Mouse (Mus musculus): Measurements from ENCODE around the gene Zfp78. TPM values are rescaled to one million over a fixed set of nuclear protein-coding genes. Genes with fewer than 3 reads are reported as not detected.

Zfp78 gene
- polyA plus RNA-seq, 1 experiment from 2014 or later: 1.4 TPM

DNA sequence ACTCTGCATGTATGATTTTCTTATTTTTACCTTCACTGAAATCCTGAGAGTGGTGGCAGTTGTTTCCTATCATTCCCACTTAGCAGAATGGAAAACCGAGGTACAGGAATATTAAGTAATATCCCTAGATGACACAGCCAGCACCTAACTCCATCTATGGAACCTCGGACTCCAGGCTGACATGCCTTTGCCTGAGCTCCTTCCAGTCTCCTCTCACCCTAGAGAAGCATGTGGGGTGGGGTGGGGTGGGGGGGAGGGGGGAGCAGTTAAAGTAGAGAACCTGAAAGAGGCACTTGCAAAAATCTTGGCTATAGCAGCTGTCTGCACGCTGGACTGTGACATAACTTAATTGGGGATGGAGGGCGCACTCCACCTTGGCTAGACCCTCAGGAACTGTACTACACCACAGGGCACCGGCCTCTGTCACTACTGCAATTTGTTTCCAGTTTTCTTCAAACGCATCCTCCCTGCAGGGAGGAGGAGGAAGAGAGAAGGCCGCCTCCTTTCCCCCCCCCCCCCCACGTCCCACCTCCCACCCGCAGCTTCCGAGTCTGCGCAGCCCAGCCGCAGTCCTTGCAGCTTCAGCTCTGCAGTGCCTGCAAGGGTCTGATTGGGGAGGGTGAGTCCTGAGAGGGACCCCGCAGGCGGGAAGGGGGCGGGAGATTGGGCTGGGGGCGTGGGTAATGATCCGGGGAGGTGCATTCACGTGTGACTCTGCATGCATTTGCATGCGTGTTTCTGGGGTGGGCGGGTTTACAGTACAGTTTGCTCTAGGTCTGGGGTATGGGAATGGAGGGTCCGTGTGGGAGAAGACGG is 51.8 kb downstream of the Zfp78 start:
- Histone ChIP-seq H3K9ac (ENCODE audit: low read depth, low read length) (no peak overlapping the region), H3K4me2 (ENCODE audit: low read length) (no peak overlapping the region), H3K36me3 (ENCODE audit: insufficient read depth, low read length) (no peaks in the 10 kb centered on the region), H3K4me1 (replicated peaks; ENCODE audit: insufficient read depth, low read length) (no peaks in the 10 kb centered on the region), H3K4me3 (replicated peaks; ENCODE audit: low read depth, low read length) (no peak overlapping the region), H3K27ac (no peak overlapping the region), H3K27me3 (ENCODE audit: insufficient read depth, low read length) (no peaks in the 10 kb centered on the region), H3K9me3 (replicated peaks; ENCODE audit: low read length) (no peaks in the 10 kb centered on the region)
- WGBS: 5% methylated on average over 21 of the region's 22 CpGs
- DNase-seq (ENCODE audit: low spot score): no peak
- no peak for ATAC-seq (replicated peaks; ENCODE audit: low FRiP score, low read depth)
- no peak for TF ChIP-seq CTCF (IDR thresholded peaks at IDR 0.05; ENCODE audit: low read depth)

DNA sequence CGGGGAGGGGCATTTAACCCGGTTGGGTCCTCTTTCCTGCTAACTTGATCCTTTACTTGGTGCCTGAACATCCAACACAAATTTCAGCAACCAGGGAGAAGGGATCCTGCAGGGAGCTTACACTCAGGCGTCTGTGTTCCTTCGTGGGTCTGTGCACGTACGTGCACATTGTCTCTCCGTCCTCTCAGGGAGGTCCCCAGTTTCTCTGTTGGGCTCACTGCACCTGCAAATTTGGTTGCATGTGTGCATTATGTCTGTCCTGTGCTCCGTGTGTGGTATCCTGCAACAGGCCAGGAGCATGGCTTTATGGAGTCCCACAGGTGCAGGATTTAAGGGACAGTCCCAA is 52.3 kb downstream of the Zfp78 start:
- Histone ChIP-seq H3K27ac (no peak overlapping the region), H3K9ac (ENCODE audit: low read depth, low read length) (no peak overlapping the region), H3K4me2 (ENCODE audit: low read length) (no peak overlapping the region), H3K9me3 (replicated peaks; ENCODE audit: low read length) (no peaks in the 10 kb centered on the region), H3K27me3 (ENCODE audit: insufficient read depth, low read length) (no peaks in the 10 kb centered on the region), H3K4me3 (replicated peaks; ENCODE audit: low read depth, low read length) (no peak overlapping the region), H3K36me3 (ENCODE audit: insufficient read depth, low read length) (no peaks in the 10 kb centered on the region), H3K4me1 (replicated peaks; ENCODE audit: insufficient read depth, low read length) (no peaks in the 10 kb centered on the region)
- 14% methylated on average over 8 of the region's 8 CpGs for WGBS
- TF ChIP-seq CTCF (IDR thresholded peaks at IDR 0.05; ENCODE audit: low read depth): no peak
- ATAC-seq (replicated peaks; ENCODE audit: low FRiP score, low read depth) (no peak), DNase-seq (ENCODE audit: low spot score) (no peak)

DNA sequence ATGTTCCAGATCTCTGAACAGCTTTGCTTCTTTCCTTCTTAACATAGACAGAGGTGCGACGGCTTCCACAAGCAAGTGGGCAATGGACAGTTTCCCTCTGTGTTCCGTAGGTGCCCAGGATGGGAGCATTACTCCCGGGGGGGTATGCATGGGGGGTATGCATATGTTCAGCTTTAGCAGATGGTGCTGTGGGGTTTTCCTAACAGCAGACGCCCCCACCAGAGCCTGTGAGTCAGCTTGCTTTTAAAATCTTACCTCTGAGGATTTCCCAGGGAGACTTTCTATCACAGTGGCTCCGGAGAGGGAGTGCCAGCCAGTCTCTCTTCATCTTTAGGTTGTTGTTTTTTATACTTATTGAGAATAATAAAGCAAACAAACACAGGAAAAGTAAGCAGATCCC is 56.8 kb downstream of the Zfp78 start:
- ATAC-seq (replicated peaks; ENCODE audit: low FRiP score, low read depth) (no peak), DNase-seq (ENCODE audit: low spot score) (no peak)
- no peaks in the 10 kb centered on the region for H3K4me1 ChIP-seq (replicated peaks; ENCODE audit: insufficient read depth, low read length)
- no peaks in the 10 kb centered on the region for H3K9me3 ChIP-seq (replicated peaks; ENCODE audit: low read length)
- no peaks in the 10 kb centered on the region for H3K36me3 ChIP-seq (ENCODE audit: insufficient read depth, low read length)
- WGBS: 78% methylated on average over 6 of the region's 6 CpGs
- no peak overlapping the region for H3K4me2 ChIP-seq (ENCODE audit: low read length)
- H3K27ac ChIP-seq: no peak overlapping the region
- H3K9ac ChIP-seq (ENCODE audit: low read depth, low read length): no peak overlapping the region
- no peak for TF ChIP-seq CTCF (IDR thresholded peaks at IDR 0.05; ENCODE audit: low read depth)
- H3K27me3 ChIP-seq (ENCODE audit: insufficient read depth, low read length): no peaks in the 10 kb centered on the region
- no peak overlapping the region for H3K4me3 ChIP-seq (replicated peaks; ENCODE audit: low read depth, low read length)

DNA sequence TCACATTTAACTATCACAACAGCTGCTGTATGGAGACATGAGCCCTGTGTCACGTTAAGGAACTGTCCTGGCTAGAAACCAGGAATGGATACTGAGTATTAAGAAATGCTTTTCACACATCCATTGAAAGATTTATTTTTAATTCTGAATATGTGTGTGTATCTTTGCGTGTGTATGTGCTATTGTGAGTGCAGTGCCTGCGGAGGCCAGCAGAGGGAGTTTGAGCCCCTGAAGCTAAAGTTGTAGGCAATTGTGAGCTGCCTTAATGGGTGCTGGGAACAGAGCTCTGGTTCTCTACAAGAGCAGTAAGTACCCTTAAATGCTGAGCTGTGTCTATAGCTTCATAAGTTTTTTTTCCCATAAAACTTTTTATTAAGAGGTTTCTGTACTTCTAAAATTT is 66.3 kb downstream of the Zfp78 start:
- DNase-seq (ENCODE audit: low spot score) (no peak), ATAC-seq (replicated peaks; ENCODE audit: low FRiP score, low read depth) (no peak)
- WGBS: 90% methylated on average over 3 of the region's 3 CpGs
- H3K4me3 ChIP-seq (replicated peaks; ENCODE audit: low read depth, low read length): no peak overlapping the region
- no peak overlapping the region for H3K4me2 ChIP-seq (ENCODE audit: low read length)
- H3K27me3 ChIP-seq (ENCODE audit: insufficient read depth, low read length): no peaks in the 10 kb centered on the region
- no peaks in the 10 kb centered on the region for H3K36me3 ChIP-seq (ENCODE audit: insufficient read depth, low read length)
- H3K27ac ChIP-seq: no peak overlapping the region
- peak; percentile 19; the same call in 1 of the 2 replicates for TF ChIP-seq CTCF (IDR thresholded peaks at IDR 0.05; ENCODE audit: low read depth)
- H3K4me1 ChIP-seq (replicated peaks; ENCODE audit: insufficient read depth, low read length): no peaks in the 10 kb centered on the region
- H3K9ac ChIP-seq (ENCODE audit: low read depth, low read length): no peak overlapping the region
- H3K9me3 ChIP-seq (replicated peaks; ENCODE audit: low read length): no peaks in the 10 kb centered on the region

DNA sequence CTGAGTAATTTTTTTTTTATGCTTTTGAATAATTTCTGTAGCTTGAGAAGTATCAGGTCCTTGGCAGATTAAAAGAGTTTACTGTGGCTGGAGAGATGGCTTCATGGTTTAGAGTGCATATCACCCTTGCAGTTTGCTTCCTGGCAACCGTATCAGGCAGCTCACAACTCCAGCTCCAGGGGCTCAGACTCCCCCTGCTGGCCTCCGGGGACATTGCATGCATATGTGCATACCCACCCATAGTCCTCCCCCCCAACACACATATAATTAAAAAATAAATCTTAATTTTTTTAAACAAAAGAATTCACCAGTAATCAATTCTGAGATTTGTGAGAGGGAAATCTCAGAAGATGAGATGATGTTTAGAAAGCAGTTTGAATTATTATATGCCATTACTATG is 67.3 kb downstream of the Zfp78 start:
- WGBS: 49% methylated on average over 2 of the region's 2 CpGs

More for the DNA sequence above, 67.3 kb downstream of the Zfp78 start:
- Histone ChIP-seq H3K4me2 (ENCODE audit: low read length) (no peak overlapping the region), H3K4me3 (replicated peaks; ENCODE audit: low read depth, low read length) (no peak overlapping the region), H3K4me1 (replicated peaks; ENCODE audit: insufficient read depth, low read length) (no peaks in the 10 kb centered on the region), H3K36me3 (ENCODE audit: insufficient read depth, low read length) (no peaks in the 10 kb centered on the region), H3K27me3 (ENCODE audit: insufficient read depth, low read length) (no peaks in the 10 kb centered on the region), H3K9ac (ENCODE audit: low read depth, low read length) (no peak overlapping the region), H3K9me3 (replicated peaks; ENCODE audit: low read length) (no peaks in the 10 kb centered on the region), H3K27ac (no peak overlapping the region)
- ATAC-seq (replicated peaks; ENCODE audit: low FRiP score, low read depth) (no peak), DNase-seq (ENCODE audit: low spot score) (peak; percentile 2)
- TF ChIP-seq CTCF (IDR thresholded peaks at IDR 0.05; ENCODE audit: low read depth): peak; percentile 53; the same call in 1 of the 2 replicates

Other genes starting within 250 kb of the Zfp78 start
- 60.1 and 72.0 TPM in 2 replicates for gene Zfp787, start 207.3 kb upstream of the Zfp78 start, polyA plus RNA-seq (2015; fragmentation: Nextera tagmentation; extraction: Ambion mirVana)
- gene Zfp444, start 191.1 kb upstream of the Zfp78 start, polyA plus RNA-seq (2015; fragmentation: Nextera tagmentation; extraction: Ambion mirVana): 66.2 and 66.3 TPM in 2 replicates
- gene Galp, start 166.2 kb upstream of the Zfp78 start, polyA plus RNA-seq (2015; fragmentation: Nextera tagmentation; extraction: Ambion mirVana): not detected in 2 replicates
- gene Zscan5b, start 141.0 kb upstream of the Zfp78 start, polyA plus RNA-seq (2015; fragmentation: Nextera tagmentation; extraction: Ambion mirVana): not detected in 2 replicates
- gene Epp13, start 110.6 kb upstream of the Zfp78 start, polyA plus RNA-seq (2015; fragmentation: Nextera tagmentation; extraction: Ambion mirVana): not detected in 2 replicates
- 4.8 and 4.9 TPM in 2 replicates for gene Zfp667, start 76.7 kb upstream of the Zfp78 start, polyA plus RNA-seq (2015; fragmentation: Nextera tagmentation; extraction: Ambion mirVana)
- gene Zfp583, start 32.0 kb upstream of the Zfp78 start, polyA plus RNA-seq (2015; fragmentation: Nextera tagmentation; extraction: Ambion mirVana): 3.2 and 4.2 TPM in 2 replicates
- gene Gm3854, start 19.5 kb upstream of the Zfp78 start, polyA plus RNA-seq (2015; fragmentation: Nextera tagmentation; extraction: Ambion mirVana): 0.39 and 0.64 TPM in 2 replicates
- gene Zfp28, start 20.0 kb downstream of the Zfp78 start, polyA plus RNA-seq (2015; fragmentation: Nextera tagmentation; extraction: Ambion mirVana): 6.2 and 7.4 TPM in 2 replicates
- gene Smim17, start 35.4 kb downstream of the Zfp78 start, polyA plus RNA-seq (2015; fragmentation: Nextera tagmentation; extraction: Ambion mirVana): not detected in 2 replicates
- gene Gm20715, start 47.0 kb downstream of the Zfp78 start, polyA plus RNA-seq (2015; fragmentation: Nextera tagmentation; extraction: Ambion mirVana): not detected in 2 replicates
- gene Olfr1344, start 75.4 kb downstream of the Zfp78 start, polyA plus RNA-seq (2015; fragmentation: Nextera tagmentation; extraction: Ambion mirVana): not detected in 2 replicates
- not detected in 2 replicates for gene Olfr1336, start 92.9 kb downstream of the Zfp78 start, polyA plus RNA-seq (2015; fragmentation: Nextera tagmentation; extraction: Ambion mirVana)
- gene Olfr1346, start 103.8 kb downstream of the Zfp78 start, polyA plus RNA-seq (2015; fragmentation: Nextera tagmentation; extraction: Ambion mirVana): not detected in 2 replicates
- gene Olfr5, start 123.7 kb downstream of the Zfp78 start, polyA plus RNA-seq (2015; fragmentation: Nextera tagmentation; extraction: Ambion mirVana): not detected in 2 replicates
- gene Olfr1347, start 136.5 kb downstream of the Zfp78 start, polyA plus RNA-seq (2015; fragmentation: Nextera tagmentation; extraction: Ambion mirVana): not detected in 2 replicates
- gene Olfr1348, start 145.5 kb downstream of the Zfp78 start, polyA plus RNA-seq (2015; fragmentation: Nextera tagmentation; extraction: Ambion mirVana): not detected in 2 replicates
- not detected in 2 replicates for gene Olfr1349, start 159.7 kb downstream of the Zfp78 start, polyA plus RNA-seq (2015; fragmentation: Nextera tagmentation; extraction: Ambion mirVana)
- gene Olfr1350, start 201.6 kb downstream of the Zfp78 start, polyA plus RNA-seq (2015; fragmentation: Nextera tagmentation; extraction: Ambion mirVana): not detected in 2 replicates